Mouse (Mus musculus) heart, postnatal 0 days (tissue): ENCODE measurements around the gene Adamts16. TPM values are rescaled to one million over a fixed set of nuclear protein-coding genes. Genes with fewer than 3 reads are reported as not detected.

Experiments used
- ATAC-seq: fragments of 200-750 bp; cut with Nextera tagmentation; 2 replicates; pipeline ENCODE4 v1.8.0; 2017; ENCODE audit warnings: low read depth, moderate number of reproducible peaks, moderate library complexity; ENCODE audit not compliant: insufficient read depth
- DNase-seq: peaks from one replicate; pipeline ENCODE4 v3.0.0-alpha.2; 2016; ENCODE audit warnings: low spot score
- H3K27ac ChIP-seq: fragments of 300-500 bp; sonication (generic); 2 replicates; pipeline ENCODE4 v1.5.1; 2014; ENCODE audit warnings: low read depth, mild to moderate bottlenecking
- H3K27me3 ChIP-seq: fragments of 300-500 bp; sonication (generic); 2 replicates; pipeline ENCODE4 v1.6.1; 2014; ENCODE audit warnings: low read length, mixed read lengths; ENCODE audit not compliant: control insufficient read depth, insufficient read depth
- H3K36me3 ChIP-seq: fragments of 300-500 bp; sonication (generic); replicated peaks from 2 replicates; pipeline ENCODE4 v1.6.1; 2014; ENCODE audit warnings: low read length, mixed read lengths; ENCODE audit not compliant: control insufficient read depth, insufficient read depth
- H3K4me1 ChIP-seq: fragments of 300-500 bp; sonication (generic); 2 replicates; pipeline ENCODE4 v1.6.1; 2014; ENCODE audit warnings: antibody characterized with exemption; ENCODE audit not compliant: control insufficient read depth, insufficient read depth
- H3K4me2 ChIP-seq: fragments of 300-500 bp; sonication (generic); 2 replicates; pipeline ENCODE4 v1.6.1; 2014; ENCODE audit warnings: low read depth, mild to moderate bottlenecking, low read length, moderate library complexity
- H3K4me3 ChIP-seq: fragments of 300-500 bp; sonication (generic); 2 replicates; pipeline ENCODE4 v1.5.1; 2014; ENCODE audit warnings: low read depth, low read length
- H3K9ac ChIP-seq: fragments of 300-500 bp; sonication (generic); replicated peaks from 2 replicates; pipeline ENCODE4 v1.6.1; 2014; ENCODE audit warnings: low read depth, low read length, mixed read lengths
- H3K9me3 ChIP-seq: fragments of 300-500 bp; sonication (generic); replicated peaks from 2 replicates; pipeline ENCODE4 v1.6.1; 2016; ENCODE audit warnings: low read length; ENCODE audit not compliant: control insufficient read depth
- CTCF ChIP-seq: IDR thresholded peaks from 2 replicates; pipeline ENCODE4 v1.5.1; 2016; ENCODE audit warnings: antibody characterized with exemption, control low read depth, low read depth
- EP300 ChIP-seq: IDR thresholded peaks from 2 replicates; pipeline ENCODE4 v1.6.1; 2016; ENCODE audit warnings: antibody characterized with exemption, low read depth
- WGBS: fragments of 180-500 bp; shearing (Covaris S2); extraction: QIAGEN DNeasy Blood & Tissue Kit; methylation state at CpG from one replicate; pipeline ENCODE4 v1.1.7; 2014; 5-methylcytosine and 5-hydroxymethylcytosine counted together
- polyA plus RNA-seq: library from polyadenylated mRNA; unstranded; fragments of >200 nt; fragmentation: Nextera tagmentation; extraction: Ambion mirVana; gene quantifications from 2 replicates; pipeline ENCODE4 v1.2.1, GENCODE M21; 2015
- total RNA-seq: library from RNA; depleted of rRNA; stranded (reverse); fragments of >200 nt; gene quantifications from 2 replicates; pipeline ENCODE4 v1.2.3, GENCODE M21; 2014; ENCODE audit warnings: low replicate concordance

Adamts16 gene
- total and polyA plus RNA-seq, 2 experiments from 2014 or later, result 0.05 to 0.57 TPM

- TF ChIP-seq EP300, result no peak
- no peak for TF ChIP-seq CTCF
- no peak for ATAC-seq
- 95% methylated on average over 9 of the region's 9 CpGs for WGBS
These were observed 81.4 kb downstream of the Adamts16 start for GRCm38 (mm10) chr13:70760186-70760585.

GRCm38 (mm10) chr13:70746294-70747008, 95.2 kb downstream of the Adamts16 start:
- Histone ChIP-seq H3K4me2 (no peak overlapping the region), H3K36me3 (no peaks in the 10 kb centered on the region), H3K4me3 (no peak overlapping the region), H3K9me3 (no peaks in the 10 kb centered on the region), H3K27ac (no peak overlapping the region), H3K9ac (no peak overlapping the region), H3K27me3 (0 out of 2 replicates have a peak, but pooled peaks cover 5% of the 10 kb centered on the region), H3K4me1 (no peaks in the 10 kb centered on the region)
- ATAC-seq, result no peak
- no peak for TF ChIP-seq CTCF
- no peak for TF ChIP-seq EP300
- DNase-seq, result no peak
- WGBS, result 62% methylated on average over 14 of the region's 14 CpGs

More at GRCm38 (mm10) chr13:70760186-70760585, 81.4 kb downstream of the Adamts16 start:
- no peak overlapping the region for H3K27ac ChIP-seq
- H3K4me2 ChIP-seq, result no peak overlapping the region
- H3K4me3 ChIP-seq, result no peak overlapping the region
- no peaks in the 10 kb centered on the region for H3K9me3 ChIP-seq
- no peak for DNase-seq
- H3K4me1 ChIP-seq, result no peaks in the 10 kb centered on the region
- H3K36me3 ChIP-seq, result no peaks in the 10 kb centered on the region
- no peak overlapping the region for H3K9ac ChIP-seq
- no peaks in the 10 kb centered on the region for H3K27me3 ChIP-seq

- Histone ChIP-seq H3K9ac (no peak overlapping the region), H3K4me2 (no peak overlapping the region), H3K27me3 (0 out of 2 replicates have a peak, but pooled peaks cover 5% of the 10 kb centered on the region), H3K9me3 (no peaks in the 10 kb centered on the region), H3K36me3 (no peaks in the 10 kb centered on the region), H3K4me3 (no peak overlapping the region), H3K27ac (no peak overlapping the region), H3K4me1 (no peaks in the 10 kb centered on the region)
- WGBS, result 82% methylated on average over 5 of the region's 5 CpGs
- no peak for TF ChIP-seq EP300
- TF ChIP-seq CTCF, result no peak
- DNase-seq (no peak), ATAC-seq (no peak)
These were observed 97.1 kb downstream of the Adamts16 start for GRCm38 (mm10) chr13:70744416-70745038.

- H3K27me3 ChIP-seq, result 0 out of 2 replicates have a peak, but pooled peaks cover 2% of the 10 kb centered on the region
- H3K36me3 ChIP-seq, result no peaks in the 10 kb centered on the region
- TF ChIP-seq CTCF, result no peak
- no peak for TF ChIP-seq EP300
These were observed 98.9 kb downstream of the Adamts16 start for GRCm38 (mm10) chr13:70742693-70743092.

GRCm38 (mm10) chr13:70740281-70741240, 101.0 kb downstream of the Adamts16 start:
- WGBS, result 32% methylated on average over 17 of the region's 17 CpGs
- H3K36me3 ChIP-seq, result no peaks in the 10 kb centered on the region
- H3K27ac ChIP-seq, result no peak overlapping the region
- H3K4me2 ChIP-seq, result peak overlapping the region; percentile 18; the same call in 1 of the 2 replicates
- no peak; the same call in 1 of the 2 replicates for ATAC-seq
- TF ChIP-seq CTCF (no peak), EP300 (no peak)
- no peaks in the 10 kb centered on the region for H3K9me3 ChIP-seq
- H3K27me3 ChIP-seq, result no peaks in the 10 kb centered on the region
- no peak overlapping the region for H3K9ac ChIP-seq
- H3K4me3 ChIP-seq, result no peak overlapping the region
- H3K4me1 ChIP-seq, result no peaks in the 10 kb centered on the region
- no peak for DNase-seq

More at GRCm38 (mm10) chr13:70742693-70743092, 98.9 kb downstream of the Adamts16 start:
- DNase-seq, result no peak
- no peak for ATAC-seq
- Histone ChIP-seq H3K4me1 (no peaks in the 10 kb centered on the region), H3K9me3 (no peaks in the 10 kb centered on the region), H3K9ac (no peak overlapping the region), H3K27ac (no peak overlapping the region), H3K4me3 (no peak overlapping the region), H3K4me2 (no peak overlapping the region)
- 81% methylated on average over 4 of the region's 4 CpGs for WGBS
